Mouse (Mus musculus) erythroblast, embryonic 14.5 days (primary cell): ENCODE data around the gene Slc44a4. TPM values are rescaled to one million over a fixed set of nuclear protein-coding genes. Genes with fewer than 3 reads are reported as not detected.

ENCODE experiments used
- H3K27me3 ChIP-seq: 2 replicates; pipeline ENCODE4 v1.6.1; 2012; ENCODE audit warnings: inconsistent platforms; ENCODE audit not compliant: control insufficient read depth
- H3K36me3 ChIP-seq: 2 replicates; pipeline ENCODE4 v1.6.1; 2012; ENCODE audit warnings: mild to moderate bottlenecking, inconsistent platforms; ENCODE audit not compliant: control insufficient read depth
- H3K4me1 ChIP-seq: 2 replicates; pipeline ENCODE4 v1.6.1; 2012; ENCODE audit warnings: inconsistent platforms; ENCODE audit not compliant: control insufficient read depth
- H3K4me3 ChIP-seq: replicated peaks from 2 replicates; pipeline ENCODE3; 2012; ENCODE audit warnings: moderate library complexity, mild to moderate bottlenecking, inconsistent platforms
- H3K9me3 ChIP-seq: 2 replicates; pipeline ENCODE4 v1.6.1; 2012; ENCODE audit warnings: low read length, inconsistent platforms, mixed read lengths; ENCODE audit not compliant: control insufficient read depth
- GATA1 ChIP-seq: IDR thresholded peaks from 2 replicates; pipeline ENCODE4 v1.6.1; 2012; ENCODE audit warnings: low read length, inconsistent platforms, mixed read lengths
- TAL1 ChIP-seq: IDR thresholded peaks from 3 replicates; pipeline ENCODE4 v1.6.1; 2012; ENCODE audit warnings: low read length, inconsistent platforms, mixed read lengths
- polyA plus RNA-seq: library from polyadenylated mRNA; stranded (reverse); fragments of >175 nt; gene quantifications from 2 replicates; pipeline ENCODE4 v1.2.3, GENCODE M21; 2012

Slc44a4 gene
- polyA plus RNA-seq, 1 experiment: not detected

GRCm38 (mm10) chr17:34887942-34888341 lies 26.3 kb upstream of the Slc44a4 start:
- no peak for TF ChIP-seq TAL1
- TF ChIP-seq GATA1: no peak
- H3K4me1 ChIP-seq: peaks cover 34% of the 10 kb centered on the region
- no peaks in the 10 kb centered on the region for H3K27me3 ChIP-seq
- H3K9me3 ChIP-seq: no peaks in the 10 kb centered on the region
- no peak overlapping the region for H3K4me3 ChIP-seq
- H3K36me3 ChIP-seq: no peaks in the 10 kb centered on the region

GRCm38 (mm10) chr17:34890074-34890743 lies 24.1 kb upstream of the Slc44a4 start:
- no peaks in the 10 kb centered on the region for H3K36me3 ChIP-seq
- peaks cover 38% of the 10 kb centered on the region for H3K4me1 ChIP-seq
- H3K4me3 ChIP-seq: no peak overlapping the region
- TF ChIP-seq GATA1: no peak
- TF ChIP-seq TAL1: no peak
- H3K9me3 ChIP-seq: no peaks in the 10 kb centered on the region
- H3K27me3 ChIP-seq: peaks cover 1% of the 10 kb centered on the region; the same call in 1 of the 2 replicates

DNA sequence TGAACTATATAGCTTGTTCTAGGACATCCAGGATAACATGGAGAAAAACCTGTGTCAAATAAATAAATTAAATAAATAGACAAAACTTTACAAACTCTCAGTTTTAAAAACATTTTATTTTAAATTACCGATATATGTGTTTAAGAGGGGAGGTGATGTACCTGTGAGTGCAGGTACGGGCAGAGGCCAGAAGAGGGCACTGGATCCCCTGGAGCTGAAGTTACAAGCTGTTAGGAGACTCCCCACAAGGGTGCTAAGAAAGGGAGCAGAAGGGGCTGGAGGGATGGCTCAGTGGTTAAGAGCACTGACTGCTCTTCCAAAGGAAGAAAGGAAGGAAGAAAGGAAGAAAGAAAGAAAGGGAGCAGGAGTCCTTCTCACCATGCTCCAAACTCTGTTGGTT lies 22.9 kb upstream of the Slc44a4 start:
- TF ChIP-seq TAL1 (no peak), GATA1 (no peak)
- H3K36me3 ChIP-seq: peaks cover 3% of the 10 kb centered on the region
- H3K27me3 ChIP-seq: peaks cover 2% of the 10 kb centered on the region; the same call in 1 of the 2 replicates
- H3K9me3 ChIP-seq: no peaks in the 10 kb centered on the region
- no peak overlapping the region for H3K4me3 ChIP-seq
- H3K4me1 ChIP-seq: peaks cover 47% of the 10 kb centered on the region

- Histone ChIP-seq H3K9me3 (no peaks in the 10 kb centered on the region), H3K4me1 (peaks cover 62% of the 10 kb centered on the region), H3K36me3 (peaks cover 3% of the 10 kb centered on the region), H3K27me3 (peaks cover 2% of the 10 kb centered on the region; the same call in 1 of the 2 replicates), H3K4me3 (peak overlapping the region; percentile 69)
- TF ChIP-seq GATA1 (no peak), TAL1 (no peak)
Observed at GRCm38 (mm10) chr17:34893072-34893824, 21.0 kb upstream of the Slc44a4 start.

DNA sequence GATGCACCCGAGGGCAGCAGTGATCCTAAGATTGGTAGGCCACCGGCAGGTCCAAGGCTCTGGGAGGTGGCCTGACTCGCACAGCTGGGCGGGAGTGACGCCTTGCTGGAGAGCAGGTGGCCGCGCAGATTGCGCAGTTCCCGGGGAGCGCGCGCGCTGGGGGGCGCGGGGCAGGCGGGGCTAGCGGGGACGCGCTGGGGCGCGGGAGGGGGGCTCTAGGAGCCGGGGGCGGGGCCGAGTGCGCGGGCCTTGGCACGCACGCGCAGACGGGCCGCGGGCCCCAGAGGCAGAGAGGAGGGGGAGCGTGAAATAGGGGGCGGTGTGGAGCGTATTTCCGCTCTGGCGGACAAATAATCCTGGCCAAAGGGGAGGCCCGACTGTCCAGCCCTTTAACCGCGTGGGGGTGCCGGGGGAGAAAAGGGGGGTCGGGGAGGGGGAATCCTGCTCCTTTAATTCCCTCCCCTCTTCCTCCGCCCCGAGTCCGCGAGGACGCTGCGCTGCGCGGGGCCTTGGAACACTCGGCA lies 20.1 kb upstream of the Slc44a4 start:
- Histone ChIP-seq H3K36me3 (peaks cover 3% of the 10 kb centered on the region), H3K27me3 (peaks cover 2% of the 10 kb centered on the region; the same call in 1 of the 2 replicates), H3K4me3 (peak overlapping the region; percentile 69), H3K9me3 (no peaks in the 10 kb centered on the region), H3K4me1 (peaks cover 71% of the 10 kb centered on the region)
- TF ChIP-seq GATA1 (peak; percentile 21; the same call in 1 of the 2 replicates), TAL1 (peak; percentile 73)

GRCm38 (mm10) chr17:34894801-34895530 lies 19.3 kb upstream of the Slc44a4 start:
- H3K4me1 ChIP-seq: peaks cover 77% of the 10 kb centered on the region

GRCm38 (mm10) chr17:34895724-34896123 lies 18.5 kb upstream of the Slc44a4 start:
- Histone ChIP-seq H3K4me1 (peaks cover 74% of the 10 kb centered on the region), H3K27me3 (peaks cover 2% of the 10 kb centered on the region; the same call in 1 of the 2 replicates), H3K9me3 (no peaks in the 10 kb centered on the region), H3K36me3 (peaks cover 3% of the 10 kb centered on the region), H3K4me3 (no peak overlapping the region)
- TF ChIP-seq GATA1 (no peak), TAL1 (no peak)

More at GRCm38 (mm10) chr17:34894801-34895530, 19.3 kb upstream of the Slc44a4 start:
- Histone ChIP-seq H3K9me3 (no peaks in the 10 kb centered on the region), H3K36me3 (peaks cover 3% of the 10 kb centered on the region), H3K27me3 (peaks cover 2% of the 10 kb centered on the region; the same call in 1 of the 2 replicates), H3K4me3 (peak overlapping the region; percentile 69)
- TF ChIP-seq TAL1 (no peak), GATA1 (no peak)

- H3K27me3 ChIP-seq: peaks cover 2% of the 10 kb centered on the region; the same call in 1 of the 2 replicates
- no peak overlapping the region for H3K4me3 ChIP-seq
- H3K4me1 ChIP-seq: peaks cover 72% of the 10 kb centered on the region
- TF ChIP-seq TAL1 (no peak), GATA1 (no peak)
- peaks cover 3% of the 10 kb centered on the region for H3K36me3 ChIP-seq
- no peaks in the 10 kb centered on the region for H3K9me3 ChIP-seq
Observed at GRCm38 (mm10) chr17:34896366-34896765, 17.9 kb upstream of the Slc44a4 start.
